Mouse (Mus musculus) monocyte, adult 5-6 weeks (primary cell): Measurements from ENCODE around the gene Gpatch2l. TPM values are rescaled to one million over a fixed set of nuclear protein-coding genes. Genes with fewer than 3 reads are reported as not detected.

Experiments
- ATAC-seq: fragments of 153-309, 156-312 bp; replicated peaks from 2 replicates; pipeline ENCODE4 v1.8.0; 2017; ENCODE audit warnings: mild to moderate bottlenecking; ENCODE audit not compliant: low TSS enrichment, insufficient number of reproducible peaks, severe bottlenecking, poor library complexity, low FRiP score
- total RNA-seq: library from RNA; stranded (forward); fragments of 200-1000, 200-491, 200-594 nt; gene quantifications from 3 replicates; pipeline ENCODE4 v1.2.3, GENCODE M21; 2017

The Gpatch2l gene
- total RNA-seq, 1 experiment from 2014 or later, result 88.6 TPM

DNA sequence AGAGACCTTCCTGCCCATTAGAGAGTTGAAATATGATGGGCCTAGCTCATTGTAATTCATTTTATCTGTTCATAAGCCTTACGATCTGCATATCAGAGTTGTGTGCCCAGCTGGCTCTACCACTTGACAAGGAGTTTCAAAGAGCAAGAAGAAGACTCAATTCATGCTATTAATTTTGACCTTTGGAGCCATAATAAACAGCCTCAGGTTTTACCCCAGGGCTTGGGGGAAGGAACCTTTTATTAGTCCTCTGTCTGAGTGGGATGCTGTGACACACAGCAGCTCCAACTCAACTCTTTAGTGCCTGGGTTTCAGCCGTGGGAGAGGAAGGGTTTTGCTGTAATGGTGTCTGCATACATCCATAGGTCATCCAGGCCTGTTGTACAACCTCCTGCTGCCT is 32.6 kb downstream of the Gpatch2l start:
- no peak for ATAC-seq

DNA sequence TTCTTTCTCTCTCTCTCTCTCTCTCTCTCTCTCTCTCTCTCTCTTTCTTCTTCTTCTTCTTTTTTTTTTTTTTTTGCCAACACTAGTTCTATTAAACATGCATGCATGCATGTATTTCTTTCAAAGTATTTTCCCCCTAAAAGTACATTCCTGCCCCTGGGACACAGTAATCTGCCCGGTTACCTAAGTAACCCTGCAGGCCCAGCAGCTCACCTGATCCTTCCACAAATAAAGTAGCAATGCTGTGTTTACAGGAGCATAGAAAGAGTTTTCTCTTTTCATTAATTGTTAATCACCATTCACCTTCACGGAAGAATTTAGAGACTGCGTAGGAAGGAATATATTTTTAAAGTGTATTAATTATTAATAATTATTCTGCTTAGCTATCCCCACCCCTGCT is 34.1 kb downstream of the Gpatch2l start:
- ATAC-seq, result no peak

DNA sequence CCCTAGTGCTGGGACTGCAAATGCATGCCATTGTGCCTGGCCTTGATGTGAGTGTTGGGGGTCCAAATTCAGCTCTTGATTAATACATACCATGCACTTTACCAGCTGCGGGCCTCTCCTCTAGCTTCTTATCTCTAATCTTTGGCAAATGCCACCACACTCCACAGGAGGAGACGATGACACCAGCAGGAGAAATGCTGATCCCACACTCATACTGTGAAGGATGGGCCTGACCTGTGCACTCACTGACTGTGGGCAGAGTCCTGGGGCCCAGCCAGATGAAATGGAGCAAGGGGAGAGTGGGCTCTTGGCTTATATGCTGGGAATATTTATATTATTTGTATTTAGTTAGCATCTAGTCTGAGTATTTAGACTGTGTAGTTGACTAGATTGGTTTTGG is 34.8 kb downstream of the Gpatch2l start:
- ATAC-seq, result no peak

DNA sequence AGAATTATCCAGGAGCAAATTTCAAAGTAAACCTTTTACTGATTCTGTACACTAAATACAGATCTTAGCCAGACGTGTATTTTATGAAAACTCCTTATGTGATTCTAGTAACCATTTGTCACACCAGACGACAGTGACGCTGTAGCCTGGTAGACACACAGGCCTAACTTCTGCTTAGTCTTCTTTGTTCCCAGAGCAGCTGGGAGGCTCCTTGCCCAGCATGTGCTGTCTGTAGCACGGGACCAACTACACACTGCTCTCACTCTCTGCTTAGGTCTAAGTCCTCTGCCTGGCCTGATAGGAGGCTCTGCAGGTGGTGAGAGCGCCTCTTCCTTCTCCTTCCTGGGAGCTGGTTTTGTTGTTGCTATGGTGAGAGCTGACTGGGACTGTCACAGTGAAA is 35.2 kb downstream of the Gpatch2l start:
- ATAC-seq, result no peak

DNA sequence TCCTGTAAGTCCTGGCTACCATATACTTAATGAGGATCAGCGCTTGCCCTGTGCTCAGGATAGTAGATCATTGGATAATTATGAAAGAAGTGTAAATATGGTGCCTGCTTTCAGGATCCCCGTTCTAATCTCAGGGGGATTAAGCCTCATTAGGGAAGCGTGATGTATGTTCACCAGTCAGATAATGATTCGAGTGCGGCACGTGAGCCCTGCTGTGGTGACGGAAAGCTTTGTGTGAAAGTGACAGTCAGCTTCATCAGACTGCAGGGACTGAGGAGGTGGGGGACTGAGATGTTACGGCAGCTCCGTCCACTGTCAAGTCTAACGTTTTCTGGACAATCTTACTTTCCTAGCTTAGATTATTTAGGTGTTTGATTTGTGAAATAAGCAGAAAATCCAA is 38.3 kb downstream of the Gpatch2l start:
- no peak for ATAC-seq

DNA sequence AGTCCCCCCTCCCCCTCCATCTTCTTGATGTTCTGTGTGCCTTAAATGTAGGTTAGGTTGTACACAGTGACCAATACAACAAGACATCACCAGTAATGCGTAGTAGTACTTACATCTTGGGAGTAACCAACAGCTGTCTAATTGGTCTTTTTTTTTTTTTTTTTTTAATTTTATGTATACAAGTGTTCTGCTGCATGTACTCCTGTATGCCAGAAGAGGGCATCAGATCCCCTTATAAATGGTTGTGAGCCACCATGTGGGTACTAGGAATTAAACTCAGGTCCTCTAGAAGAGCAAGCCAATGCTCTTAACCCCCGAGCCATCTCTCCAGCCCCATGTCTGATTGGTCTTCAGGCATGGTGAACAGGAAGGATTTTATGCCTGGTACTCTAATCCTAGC is 44.0 kb downstream of the Gpatch2l start:
- ATAC-seq, result no peak

DNA sequence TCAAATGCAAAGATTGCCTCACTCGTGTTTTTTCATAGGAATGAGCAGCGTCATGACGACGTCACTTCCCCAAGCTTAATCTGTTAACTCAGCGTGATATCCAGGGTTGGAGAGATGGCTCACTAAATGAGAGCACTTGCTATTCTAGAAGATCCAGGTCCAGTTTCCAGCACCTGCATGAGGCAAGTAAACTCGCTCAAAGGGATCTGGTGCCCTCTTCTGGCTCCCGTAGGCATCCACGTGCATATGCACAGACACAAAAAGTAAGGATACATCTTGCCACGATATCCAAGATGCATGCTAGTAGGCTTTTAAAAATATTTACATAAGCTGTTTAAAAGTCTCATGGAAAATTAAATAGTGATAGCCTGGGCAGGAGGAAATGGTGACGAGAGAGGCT is 55.8 kb downstream of the Gpatch2l start:
- ATAC-seq, result no peak

DNA sequence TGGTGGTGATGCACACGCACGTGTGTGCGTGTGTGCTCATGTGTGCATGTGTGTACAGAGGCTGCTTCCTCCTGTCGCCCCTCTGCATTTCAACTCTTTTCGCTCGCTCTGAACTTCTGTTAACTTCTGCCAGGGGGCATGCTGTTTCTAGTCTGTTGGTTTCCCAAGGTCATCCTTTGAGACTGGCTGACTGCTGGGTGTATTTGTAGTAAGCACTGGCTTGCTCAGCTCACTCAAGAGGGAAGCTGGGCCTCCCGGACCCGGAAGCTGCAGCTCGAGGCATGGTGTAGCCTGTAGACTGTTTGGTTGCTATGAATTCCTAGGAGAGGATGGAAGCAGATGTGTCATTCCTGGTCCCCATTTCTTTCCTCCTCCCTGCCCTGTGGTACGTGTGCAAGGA is 61.3 kb downstream of the Gpatch2l start:
- ATAC-seq, result no peak

DNA sequence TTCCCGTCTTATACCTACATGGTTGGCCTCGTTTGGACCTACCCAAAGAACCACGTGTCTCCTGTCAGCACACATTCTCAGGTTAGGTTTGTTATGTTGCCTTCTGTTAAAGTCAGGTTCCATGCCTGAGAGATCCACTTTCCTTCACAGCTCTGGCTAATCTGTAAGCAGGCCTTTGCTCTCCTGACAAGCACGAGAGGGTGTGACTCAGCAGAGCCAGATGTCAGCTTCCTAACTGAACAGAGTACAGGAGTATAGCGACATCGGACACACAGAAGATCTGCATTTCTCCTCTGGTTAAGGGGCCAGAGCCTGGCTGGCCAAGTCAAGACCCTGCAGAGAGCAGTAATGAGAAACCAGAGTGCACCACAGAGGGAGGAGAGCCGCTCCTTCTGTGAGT is 63.4 kb downstream of the Gpatch2l start:
- no peak for ATAC-seq

DNA sequence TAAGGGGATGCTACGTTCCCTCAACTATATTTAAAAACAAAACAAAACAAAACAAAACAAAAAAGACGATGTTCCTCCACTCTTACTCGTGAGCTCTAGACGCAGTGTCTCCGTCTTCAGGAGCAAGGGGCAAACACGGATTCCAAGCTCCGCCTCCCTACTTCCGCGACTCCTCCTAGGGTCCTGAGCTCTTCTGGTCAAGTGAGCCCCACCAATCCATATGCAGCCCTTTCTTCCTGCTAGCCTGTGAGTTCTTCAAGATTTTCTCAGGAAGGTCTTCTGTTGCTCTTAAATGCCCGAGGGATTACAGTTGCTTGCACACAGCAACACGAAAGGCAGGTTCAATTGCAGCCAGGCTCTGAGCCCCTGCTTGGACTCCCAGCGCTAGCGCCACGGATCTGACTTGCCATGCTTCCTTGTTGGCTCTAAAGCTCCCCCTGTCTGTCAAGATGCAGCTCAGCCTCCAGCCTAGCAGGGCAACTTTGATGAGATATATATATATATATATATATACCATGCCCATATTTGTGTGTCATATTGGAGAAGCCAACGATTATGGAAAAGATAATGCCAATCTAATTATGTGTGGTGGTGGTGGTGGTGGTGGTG is 64.1 kb downstream of the Gpatch2l start:
- no peak; the same call in 1 of the 2 replicates for ATAC-seq

DNA sequence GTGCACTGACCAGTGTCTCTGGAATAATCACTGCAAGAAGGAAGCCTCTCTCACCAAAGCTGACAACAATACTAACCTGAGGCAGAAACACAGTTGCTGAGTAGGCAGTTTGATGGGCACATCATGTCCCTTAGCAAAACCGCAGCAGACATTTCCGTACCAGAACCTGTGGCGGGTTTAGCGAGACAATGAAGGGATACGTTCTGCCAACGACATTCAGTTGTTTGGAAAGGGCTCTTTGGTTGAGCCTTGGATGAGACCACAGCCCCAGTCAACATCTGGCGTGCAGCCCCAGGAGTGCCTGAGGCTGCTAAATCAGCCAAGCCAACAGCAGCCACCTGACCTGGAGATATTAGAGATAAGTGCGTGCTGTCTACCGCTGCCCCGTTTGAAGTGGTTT is 67.8 kb downstream of the Gpatch2l start:
- no peak for ATAC-seq

DNA sequence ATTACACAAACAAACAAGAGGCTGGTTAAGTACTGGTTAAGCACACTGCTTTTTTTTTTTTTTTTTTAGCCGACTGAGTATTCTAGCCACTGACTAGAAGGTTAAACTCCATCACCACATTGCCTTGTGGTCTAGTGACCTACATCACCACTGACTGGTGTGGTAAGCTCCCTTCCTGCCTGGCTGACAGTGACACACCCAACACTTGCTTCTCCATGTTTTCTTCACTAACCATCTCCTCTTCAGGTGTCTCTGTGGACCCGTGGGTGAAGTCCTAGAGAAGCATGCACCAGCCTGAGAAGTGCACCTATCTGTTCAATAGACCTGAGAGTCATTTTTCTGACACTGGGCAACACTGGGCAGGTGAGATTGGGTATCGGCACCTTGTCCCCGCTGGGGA is 68.2 kb downstream of the Gpatch2l start:
- no peak for ATAC-seq

DNA sequence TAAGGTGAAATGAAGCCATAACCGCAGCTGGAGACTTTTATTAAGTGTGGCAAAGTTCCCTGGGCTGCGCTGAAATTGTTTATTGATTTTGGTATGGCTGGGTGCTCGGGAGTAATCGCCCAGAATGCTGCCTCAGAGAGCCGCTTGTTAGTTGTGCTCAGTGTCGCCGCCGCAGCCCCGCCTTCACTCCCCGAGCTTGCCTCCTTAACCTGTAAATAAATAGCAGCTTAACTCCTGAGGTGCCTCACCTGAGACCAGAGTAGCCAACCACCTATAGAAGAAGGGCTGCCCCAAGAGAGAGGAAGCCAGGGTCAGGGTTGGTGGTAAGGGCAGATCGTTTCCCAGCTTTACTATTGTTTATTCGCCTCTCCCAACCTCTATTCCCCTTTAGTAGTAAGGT is 79.0 kb downstream of the Gpatch2l start:
- no peak for ATAC-seq

DNA sequence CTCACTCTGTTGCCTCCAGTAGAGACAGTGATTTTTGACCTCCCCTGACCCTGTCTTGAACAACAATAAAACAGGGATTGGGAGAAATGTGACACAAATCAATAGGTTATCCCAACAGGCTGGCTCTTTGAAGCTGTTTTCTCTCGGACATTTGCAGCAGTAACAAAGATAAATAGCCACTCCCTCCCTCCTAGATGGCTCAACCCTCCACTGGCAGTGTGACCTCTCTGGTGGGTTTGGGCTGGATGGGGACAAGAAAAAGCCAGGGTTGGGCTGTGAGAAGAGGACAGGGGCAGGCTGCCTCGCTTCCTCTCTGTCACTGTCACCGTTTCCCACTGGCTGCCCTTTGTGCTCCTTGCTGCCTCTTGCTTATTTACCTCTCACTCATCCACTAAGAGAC is 82.6 kb downstream of the Gpatch2l start:
- ATAC-seq, result no peak

DNA sequence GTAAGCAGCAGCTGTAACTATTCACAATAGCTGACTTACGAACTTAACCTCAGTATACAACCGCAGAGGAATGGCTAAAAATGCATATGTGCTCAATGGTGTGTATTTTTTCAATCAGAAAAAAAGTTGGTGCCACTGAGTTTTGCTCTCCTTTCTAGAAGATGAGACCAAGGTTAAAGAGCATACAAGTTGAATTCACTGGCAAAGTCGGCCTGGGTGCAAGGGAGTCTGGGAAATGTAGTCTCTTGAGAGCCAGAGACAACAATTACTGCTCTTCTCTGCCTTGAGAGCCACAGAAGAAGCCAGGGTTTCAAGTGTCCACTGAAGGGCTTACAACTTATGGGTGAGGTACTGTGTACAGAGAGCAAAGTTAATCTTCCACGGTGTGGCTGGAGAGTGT is 88.2 kb downstream of the Gpatch2l start:
- no peak for ATAC-seq

DNA sequence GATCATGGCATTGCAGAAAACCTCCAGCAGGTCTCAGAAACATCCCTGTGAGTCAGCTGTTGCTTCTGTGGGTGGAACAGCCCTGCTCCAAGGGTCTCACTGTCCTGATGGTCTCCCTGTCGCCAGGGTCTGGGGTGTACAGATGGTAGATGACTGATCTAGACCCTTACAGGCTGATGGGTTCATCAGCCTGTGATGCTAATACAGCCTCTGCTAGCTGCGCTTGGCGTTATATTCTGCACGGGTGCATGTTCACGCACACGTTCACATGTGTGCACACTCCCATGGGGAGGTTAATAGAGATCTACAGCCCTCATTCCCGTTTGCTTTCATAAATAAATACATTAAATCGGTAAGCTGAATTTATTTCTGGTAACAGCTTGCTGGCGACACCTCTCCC is 89.0 kb downstream of the Gpatch2l start:
- no peak for ATAC-seq

DNA sequence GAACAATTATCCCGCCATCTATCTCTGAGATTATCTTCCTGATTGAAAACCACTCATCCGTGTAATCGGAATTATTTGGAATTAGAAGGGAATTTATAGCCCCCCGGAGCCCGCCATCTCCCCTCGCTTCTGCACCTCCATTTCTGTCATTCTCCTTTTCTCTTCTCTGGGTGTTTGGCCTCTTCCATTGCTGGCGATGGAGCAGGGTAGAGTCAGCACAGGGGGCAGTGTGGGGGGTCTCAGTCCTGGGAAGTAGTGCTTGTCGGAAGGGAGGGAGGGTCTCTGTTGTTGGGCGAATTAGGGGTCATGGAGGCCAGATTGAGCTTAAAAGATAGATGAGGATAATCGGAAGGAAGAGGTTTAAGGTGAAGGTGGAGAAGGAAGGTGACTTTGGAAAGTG is 89.6 kb downstream of the Gpatch2l start:
- ATAC-seq, result no peak

DNA sequence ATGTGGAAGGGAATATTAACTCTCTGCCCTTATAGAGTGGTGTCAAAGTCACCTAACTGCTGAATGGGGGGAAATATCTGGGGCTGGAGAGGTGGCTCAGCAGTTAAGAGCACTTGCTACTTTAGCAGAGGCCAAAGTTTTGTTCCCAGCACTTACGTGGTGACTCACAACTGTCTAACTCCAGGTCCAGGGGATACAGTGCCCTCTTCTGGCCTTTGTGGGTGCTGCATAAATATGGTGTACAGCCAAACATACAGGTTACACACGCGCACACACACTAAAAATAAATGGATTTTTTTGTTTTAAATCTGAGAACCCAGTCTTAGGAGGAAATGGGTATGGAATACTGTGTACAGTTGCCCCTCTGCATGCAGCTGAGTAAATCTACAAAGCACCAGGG is 94.6 kb downstream of the Gpatch2l start:
- ATAC-seq, result no peak

DNA sequence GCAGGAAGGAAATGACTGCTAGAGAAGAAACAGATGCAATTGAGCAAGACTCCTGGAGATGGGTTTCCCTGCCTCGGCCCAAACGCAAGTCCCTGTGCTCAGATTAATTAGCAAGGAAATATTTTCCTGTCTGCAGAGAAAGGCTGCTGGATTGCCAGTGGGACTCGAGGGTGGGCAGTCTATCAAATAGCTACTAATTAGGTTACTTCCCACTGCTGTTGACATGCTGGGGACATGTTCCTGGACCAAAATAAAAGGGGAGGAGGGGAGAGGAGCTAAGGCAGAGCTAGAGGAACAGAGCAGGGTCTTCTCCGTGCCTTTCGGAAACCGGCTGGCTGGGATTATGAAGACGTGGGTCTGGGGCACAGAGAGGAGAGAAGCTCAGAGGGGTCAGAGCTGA is 95.2 kb downstream of the Gpatch2l start:
- ATAC-seq, result no peak
